Mouse (Mus musculus): ENCODE measurements around the gene Hdac5.

DNA sequence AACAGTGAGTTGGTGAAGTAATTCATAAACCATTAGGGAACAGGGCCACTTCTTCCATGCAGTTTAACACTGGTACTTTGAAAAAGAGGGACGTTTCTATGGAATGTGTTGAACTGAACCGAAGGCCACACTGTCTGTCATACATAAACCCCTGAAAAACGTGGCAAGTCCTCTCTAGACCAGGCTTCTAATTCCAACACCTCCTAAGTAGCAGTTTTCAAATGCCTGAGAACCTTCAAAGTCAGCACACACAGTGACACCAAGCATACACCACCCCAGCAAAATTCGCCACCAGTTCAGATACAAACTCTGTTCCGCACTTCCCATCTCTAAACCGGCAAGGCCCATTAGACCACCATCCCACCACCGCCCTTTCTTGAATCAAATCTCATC lies 45.7 kb downstream of the Hdac5 start:
- TF ChIP-seq POLR2A (IDR thresholded peaks at IDR 0.05; ENCODE audit: extremely low read depth, insufficient read depth, low read length) (no peak), CTCF (IDR thresholded peaks at IDR 0.05; ENCODE audit: low read depth, low read length) (no peak)

All from liver, adult 2 months (tissue).